Mouse (Mus musculus): ENCODE results near the gene Selp.
A peak's percentile ranks its signal among the peaks of the same experiment; 100 is the strongest.

Gene Selp

DNA sequence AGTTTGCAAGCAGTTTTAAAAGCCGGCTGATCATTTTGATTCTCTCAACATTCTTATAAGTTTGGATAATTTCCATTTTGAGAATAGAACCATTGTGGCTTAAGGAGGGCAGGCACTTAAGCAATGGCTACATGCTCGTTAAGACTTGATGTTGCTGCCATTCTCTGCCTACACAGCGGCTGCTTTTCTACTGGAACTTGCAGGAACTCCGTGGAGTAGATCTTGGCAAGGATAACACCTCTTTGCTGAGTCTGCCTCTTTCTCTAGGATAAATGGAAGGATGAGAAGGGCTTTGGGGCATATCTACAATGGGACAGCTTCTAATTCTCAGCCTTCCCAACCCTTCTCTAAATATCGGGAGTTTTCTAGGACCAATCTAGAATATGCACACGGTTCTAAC lies 583 bp downstream of the Selp start:
- no peak for DNase-seq (ENCODE audit: extremely low spot score, low read depth, low spot score)

DNA sequence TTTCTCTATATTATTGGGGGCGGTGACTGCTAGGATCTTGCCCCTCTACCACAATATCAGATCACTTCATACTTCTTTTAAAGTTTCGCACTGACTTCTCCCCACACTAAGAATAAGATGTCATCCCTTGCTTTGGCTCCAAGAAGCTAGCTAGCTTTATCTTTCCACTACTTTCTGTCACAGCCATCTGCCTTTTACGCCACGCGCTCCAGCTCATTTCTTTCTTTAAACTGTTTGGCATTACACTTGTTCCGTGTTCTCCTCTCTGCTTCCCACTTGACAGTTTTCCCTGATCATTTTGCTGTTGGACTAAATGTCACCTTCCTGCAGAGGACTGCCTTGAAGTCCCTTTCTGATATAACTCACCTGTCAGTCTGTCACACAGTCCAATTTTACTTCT lies 2.8 kb downstream of the Selp start:
- DNase-seq (ENCODE audit: extremely low spot score, low read depth, low spot score) = no peak

DNA sequence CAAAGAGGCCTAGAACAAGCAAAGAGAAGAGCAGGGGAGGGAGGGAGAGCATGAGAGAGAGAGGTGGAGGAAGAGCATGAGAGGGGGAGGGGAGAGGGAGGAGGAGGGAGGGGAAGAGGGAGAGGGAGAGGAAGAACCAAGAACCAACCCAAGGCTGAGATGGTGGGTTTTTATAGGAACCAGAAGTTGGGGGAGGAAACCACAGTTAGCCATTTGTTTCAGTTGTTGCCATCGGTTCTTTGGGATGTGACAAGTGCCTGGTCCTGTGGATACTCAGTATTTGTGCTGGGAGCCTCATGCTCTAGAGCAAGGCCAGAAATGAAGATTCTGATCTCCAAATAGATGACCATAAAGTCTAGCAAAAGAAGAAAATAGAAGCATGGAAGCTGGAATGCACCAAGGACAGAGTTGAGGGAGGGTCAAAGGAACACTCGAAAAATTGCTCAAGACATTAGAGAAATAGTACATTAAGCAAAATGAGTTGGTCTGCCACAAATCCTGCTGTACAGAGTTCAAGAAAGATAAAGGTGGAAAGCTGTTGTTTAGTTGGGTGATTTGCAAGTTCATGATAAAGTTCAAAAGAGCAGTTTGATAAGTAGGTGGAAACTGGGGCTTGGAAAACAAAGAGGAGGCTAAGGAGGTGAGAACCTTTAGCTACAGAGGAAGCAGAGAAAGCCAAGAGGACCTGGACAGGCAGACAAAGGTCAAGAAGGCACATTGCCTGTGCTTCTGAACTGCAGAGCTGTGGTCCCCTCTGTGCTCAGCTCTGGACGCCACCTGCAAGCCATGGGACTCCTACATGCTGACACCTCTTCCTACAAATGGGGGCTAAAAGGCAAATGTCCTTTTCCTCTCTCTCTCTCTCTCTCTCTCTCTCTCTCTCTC lies 5.1 kb downstream of the Selp start:
- no peak for DNase-seq (ENCODE audit: extremely low spot score, low read depth, low spot score)

DNA sequence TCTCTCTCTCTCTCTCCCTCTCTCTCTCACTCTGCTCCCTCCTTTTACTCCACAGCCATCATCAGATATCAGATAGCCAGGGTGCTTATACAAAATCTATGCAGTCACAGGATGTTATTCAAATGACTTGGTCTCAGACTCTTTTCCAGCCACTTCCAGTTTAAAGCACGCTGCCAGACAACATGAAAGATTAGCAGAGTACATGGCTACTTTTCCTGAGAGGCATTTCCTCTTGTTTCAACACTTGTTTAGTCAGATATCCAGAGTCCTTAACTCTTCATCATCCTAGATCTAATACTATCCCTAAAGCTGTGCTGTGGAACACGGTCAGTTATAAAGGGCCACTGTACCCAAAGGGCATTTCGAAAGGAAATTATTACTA lies 5.7 kb downstream of the Selp start:
- no peak for DNase-seq (ENCODE audit: extremely low spot score, low read depth, low spot score)

DNA sequence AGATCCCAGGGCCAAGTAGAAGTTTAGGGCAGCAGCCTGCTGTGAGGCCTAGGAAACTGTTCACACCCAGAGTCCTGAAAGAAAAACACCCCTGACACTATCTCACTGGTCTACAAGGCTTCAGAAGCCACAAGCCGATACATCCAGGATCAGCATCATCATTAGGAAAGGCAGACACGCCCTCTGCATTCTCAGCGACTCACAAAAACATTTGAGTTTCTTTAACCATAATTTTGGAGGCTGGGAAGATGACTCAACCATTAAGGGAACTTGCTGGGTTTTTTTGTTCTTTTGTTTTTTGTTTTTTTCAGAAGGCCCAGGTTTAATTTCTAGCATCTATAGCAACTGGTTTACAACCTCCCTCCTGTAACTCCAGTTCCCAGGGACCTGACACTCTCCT lies 8.8 kb downstream of the Selp start:
- DNase-seq (ENCODE audit: extremely low spot score, low read depth, low spot score) = no peak

DNA sequence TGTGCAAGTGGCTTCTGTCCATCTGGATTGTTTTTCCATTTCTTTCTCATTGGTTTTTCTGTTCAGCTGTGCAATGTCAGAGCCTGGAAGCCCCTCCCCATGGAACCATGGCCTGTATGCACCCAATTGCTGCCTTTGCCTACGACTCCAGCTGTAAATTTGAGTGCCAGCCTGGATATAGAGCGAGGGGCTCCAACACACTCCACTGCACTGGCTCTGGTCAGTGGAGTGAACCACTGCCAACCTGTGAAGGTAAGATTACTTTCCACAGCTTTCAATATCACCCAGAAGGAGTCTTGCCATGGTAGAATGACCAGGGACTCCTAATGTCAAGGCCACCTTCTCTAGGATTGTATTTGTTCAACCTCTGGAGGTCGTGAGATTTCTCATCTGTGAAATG lies 14.9 kb downstream of the Selp start:
- no peak for DNase-seq (ENCODE audit: extremely low spot score, low read depth, low spot score)

DNA sequence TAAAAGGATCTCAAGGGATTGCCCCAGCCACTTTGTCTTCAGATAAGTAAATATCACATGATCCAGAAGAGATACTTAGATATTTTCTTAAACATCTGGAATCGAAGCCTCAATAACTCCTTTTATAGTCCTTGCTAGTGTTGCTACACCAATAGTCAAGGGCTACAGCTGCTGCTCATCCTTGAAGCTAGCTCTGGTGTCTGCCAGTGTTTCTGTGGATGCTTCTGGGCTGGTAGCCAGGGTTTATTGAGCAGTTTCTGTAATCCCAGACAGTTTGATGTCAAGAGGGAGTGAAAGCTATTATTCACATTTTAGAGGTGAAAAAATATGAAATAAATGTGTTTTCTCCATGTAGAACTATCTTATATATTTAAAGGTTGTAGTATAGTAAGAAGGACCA lies 17.5 kb downstream of the Selp start:
- DNase-seq (ENCODE audit: extremely low spot score, low read depth, low spot score) = no peak

DNA sequence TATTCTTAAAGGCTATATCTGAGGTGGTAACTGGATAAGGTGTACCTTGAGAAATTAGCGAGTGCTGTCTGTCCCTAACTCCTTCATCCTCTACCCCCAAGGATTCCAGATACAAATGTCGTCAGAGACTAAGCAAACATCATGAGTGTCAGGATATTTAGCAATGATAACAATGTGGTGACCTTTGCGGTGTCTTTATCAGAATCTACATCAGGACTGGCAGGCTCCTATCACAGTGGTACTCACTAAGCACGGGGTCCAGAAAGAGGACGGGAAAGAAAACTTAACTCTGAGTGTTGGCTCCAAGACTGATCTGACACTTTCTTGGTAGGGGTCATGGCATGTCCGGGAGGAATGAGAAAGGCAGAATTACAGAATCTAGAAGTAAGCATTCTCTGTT lies 19.0 kb downstream of the Selp start:
- no peak for DNase-seq (ENCODE audit: extremely low spot score, low read depth, low spot score)

DNA sequence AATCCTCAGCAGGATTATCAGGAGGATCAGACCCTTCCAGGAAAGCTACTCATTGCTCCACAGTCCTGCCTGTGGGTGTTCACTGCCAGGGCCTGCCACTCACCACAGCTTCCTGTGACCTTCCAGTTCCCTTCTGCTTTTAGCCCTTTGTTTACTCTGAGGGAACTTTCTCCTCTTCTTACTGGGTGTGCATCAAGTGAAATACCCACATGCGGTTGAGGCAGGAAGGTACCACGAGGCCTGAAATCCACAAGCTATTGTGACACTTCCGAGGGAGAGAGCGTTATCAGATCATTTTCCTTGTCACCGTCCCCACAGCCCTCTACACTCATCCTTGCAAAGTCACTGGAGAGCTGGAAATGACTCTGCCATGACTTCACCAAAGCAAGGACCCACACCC lies 20.3 kb downstream of the Selp start:
- DNase-seq (ENCODE audit: extremely low spot score, low read depth, low spot score) = no peak

DNA sequence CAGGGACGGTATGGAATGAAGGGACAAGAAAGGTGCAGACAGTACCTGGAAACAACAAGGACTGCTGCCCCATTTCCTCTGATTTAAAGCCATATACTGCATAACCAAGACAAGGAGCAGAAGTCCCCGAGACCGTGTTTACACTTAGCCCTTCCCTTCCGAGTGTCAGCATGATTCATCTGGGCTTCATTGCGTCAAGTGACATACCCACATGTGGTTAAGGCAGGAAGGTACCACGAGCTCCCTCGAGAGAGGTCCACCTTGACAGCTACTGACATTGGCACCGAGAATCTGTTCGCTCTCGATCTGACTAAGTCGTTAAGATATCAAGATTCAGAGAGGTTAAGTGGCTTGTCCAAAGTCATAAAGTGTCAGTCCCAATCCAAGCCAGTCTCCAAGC lies 20.9 kb downstream of the Selp start:
- DNase-seq (ENCODE audit: extremely low spot score, low read depth, low spot score) = no peak

DNA sequence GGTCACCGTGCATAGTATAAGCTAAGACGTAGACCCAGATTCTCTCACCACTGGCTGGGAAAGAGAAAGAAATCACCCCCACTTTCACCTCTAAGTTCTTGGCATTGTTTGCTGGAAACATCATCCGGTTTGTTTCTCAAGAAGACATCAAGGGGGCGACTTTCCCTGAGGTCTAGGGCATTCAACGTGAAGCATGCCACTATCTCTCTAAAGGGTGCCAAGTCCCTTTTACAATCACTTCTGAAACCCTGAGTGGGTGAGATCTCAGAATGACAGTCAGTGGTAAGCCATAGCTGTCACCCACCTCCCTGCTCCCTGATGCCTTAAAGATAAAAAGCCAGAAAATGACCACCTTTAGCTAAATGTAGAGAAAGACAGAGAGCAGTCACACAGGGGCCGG lies 21.6 kb downstream of the Selp start:
- no peak for DNase-seq (ENCODE audit: extremely low spot score, low read depth, low spot score)

DNA sequence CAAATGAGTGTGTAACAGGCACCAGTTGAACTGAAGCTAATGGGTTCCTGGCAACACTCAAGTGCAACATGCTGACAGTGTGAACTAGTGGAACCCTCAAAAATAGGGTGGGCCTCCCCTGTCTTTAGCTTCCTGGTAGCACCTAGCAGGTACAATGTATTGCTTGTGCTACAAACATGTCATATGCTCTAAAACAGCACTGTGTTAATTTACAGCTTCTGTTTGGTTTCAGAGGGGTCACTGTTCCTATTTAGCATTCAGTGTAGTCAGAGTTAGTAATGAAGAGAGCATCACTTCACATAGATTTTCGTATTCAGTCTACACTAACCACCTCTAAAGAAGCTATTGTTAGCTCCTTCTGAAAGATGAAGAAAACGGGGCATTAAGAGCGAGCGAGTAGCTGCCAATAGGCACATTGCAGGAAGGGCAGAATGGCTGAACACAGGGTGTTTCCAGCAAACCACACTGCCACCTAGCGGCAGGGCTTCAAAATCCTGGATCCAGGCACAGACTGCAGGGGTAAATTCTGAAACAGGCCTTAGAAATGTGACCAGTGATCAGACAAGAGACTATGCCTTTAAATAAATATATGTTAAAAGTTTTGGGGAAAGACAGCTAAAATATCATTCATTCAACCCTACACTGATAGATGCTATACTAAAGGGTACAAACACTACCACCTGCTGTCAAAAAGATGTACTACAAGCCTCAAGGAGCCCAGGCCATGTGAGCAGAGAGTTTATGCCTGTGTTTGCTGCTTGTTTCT lies 23.5 kb downstream of the Selp start:
- peak; percentile 64 for DNase-seq (ENCODE audit: extremely low spot score, low read depth, low spot score)

DNA sequence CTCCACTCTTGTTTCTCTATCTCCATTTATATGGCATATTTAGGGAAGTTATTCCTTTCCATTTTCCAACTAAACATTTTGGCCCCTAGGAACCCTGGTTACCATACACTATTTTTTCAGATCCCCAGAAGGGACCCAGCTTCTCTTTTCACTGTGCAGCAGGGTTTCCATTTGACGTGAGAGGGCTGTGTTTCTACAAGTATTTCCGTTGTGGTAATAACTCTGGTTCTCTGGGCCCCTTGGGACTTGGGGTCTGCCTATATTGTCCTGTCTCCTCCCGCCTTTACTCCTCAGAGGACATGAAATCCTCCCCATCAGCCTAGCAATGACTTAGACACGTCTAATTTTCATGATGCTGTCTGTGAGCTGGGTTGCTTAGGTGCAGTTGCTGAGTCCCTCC lies 24.4 kb downstream of the Selp start:
- no peak for DNase-seq (ENCODE audit: extremely low spot score, low read depth, low spot score)

DNA sequence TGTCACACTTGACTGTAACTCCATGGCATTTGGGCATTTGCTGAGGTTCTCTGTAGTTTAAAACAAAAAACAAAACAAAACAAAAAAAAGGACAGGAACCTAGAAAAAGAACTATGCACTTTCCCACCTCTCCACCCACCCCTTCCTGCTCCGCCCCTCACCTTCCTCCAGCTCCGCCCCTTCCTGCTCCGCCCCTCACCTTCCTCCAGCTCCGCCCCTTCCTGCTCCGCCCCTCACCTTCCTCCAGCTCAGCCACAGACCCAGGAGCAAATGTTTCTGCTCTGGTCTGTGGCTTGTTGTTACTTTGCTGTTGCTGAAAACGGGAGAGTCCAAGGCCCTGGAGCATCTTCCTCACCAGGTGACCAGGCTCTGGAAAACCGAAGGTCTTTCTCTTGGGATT lies 34.0 kb downstream of the Selp start:
- DNase-seq (ENCODE audit: extremely low spot score, low read depth, low spot score) = no peak

DNA sequence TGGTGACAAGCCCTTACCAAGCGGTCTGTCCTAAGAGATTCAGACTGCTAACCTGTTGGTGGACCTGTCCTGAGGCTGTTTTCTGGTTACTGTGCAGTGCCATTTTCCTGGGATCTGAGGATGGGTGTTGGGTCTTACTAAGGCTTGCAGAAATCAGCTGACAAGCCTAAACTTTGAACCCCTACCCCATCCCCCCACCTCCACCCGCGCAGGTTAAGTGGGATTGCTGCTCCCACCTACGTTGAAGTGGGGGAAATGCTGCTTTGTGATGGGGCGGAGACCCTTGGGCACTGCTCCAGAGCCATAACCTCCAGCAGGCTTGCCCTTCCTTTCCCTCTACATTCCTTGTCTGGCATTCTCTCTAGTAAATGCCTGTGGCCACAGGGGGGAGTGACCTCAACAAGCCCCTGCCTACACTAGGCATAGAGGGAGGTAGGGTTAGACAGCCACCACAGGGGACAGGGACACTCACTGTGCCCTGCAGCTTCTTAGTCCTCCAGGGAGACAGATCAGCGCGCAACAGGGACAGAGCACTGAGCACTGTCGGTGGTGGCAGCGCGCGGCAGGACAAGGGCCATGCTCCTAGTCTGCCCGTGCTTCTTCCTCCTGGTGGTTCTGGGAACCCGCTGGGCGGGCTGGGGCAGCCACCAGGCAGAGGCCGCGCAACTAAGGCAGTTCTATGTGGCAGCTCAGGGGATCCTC lies 36.5 kb downstream of the Selp start, which contains the start of gene F5:
TSS of gene F5 (plus strand) at position 452 of the 702 bp plus-strand sequence.
- no peak for DNase-seq (ENCODE audit: extremely low spot score, low read depth, low spot score)

DNA sequence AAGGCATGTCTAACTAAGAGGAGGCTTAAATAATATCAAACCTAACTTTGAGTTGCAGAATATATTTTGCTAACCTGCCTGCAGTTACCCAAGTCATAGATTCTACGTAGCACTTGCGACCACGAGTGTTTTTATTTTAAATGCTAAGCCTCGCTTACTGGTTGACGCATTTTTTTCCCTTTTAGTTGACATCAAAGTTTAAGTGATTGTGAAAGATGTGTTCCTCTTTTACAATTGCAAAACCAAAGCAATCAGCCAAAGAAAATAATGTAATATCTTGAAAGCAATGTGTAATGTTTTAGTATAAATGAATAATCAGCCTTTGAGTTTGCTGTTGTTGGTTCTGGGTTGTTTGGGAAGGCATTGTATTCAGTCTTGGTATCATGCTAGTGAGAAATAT lies 37.8 kb downstream of the Selp start:
- no peak for DNase-seq (ENCODE audit: extremely low spot score, low read depth, low spot score)

DNA sequence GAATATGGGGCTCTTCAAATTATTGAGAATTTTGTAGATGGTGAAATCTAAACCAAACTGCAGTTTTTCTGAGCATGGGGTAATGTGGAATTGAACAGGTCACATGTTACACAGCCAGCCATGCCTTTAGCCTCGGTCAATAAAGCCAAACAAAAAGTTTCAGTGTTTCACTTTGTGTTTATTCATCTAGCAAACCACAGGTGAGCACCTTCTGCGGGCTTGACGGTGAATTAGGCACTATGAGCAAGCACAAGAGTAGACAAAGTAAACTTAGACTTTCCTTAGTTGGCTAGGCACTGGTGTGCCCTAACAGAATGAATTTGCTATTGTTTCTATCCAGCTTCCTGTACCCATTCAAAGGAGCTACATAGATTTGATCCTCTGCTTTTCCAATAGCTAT lies 39.9 kb downstream of the Selp start:
- DNase-seq (ENCODE audit: extremely low spot score, low read depth, low spot score) = no peak

DNA sequence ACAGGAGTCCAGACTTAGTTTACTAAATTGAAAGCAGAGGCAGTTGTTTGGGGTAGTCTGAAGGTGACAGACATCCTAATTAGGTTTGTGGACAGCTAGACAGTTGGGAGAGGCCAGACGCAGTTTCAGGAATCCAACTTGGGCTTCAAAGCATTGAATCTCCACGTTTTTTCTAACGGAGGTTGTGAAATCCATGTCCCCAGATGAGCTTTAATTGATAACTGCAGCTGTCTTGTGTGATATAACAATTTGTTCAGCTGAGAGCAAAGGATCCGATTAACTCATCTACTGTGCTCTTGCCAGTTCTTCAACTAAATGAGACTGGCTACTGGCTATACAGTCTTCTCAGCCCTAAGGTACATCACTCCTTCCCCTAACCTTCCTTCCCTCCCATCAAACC lies 43.5 kb downstream of the Selp start:
- no peak for DNase-seq (ENCODE audit: extremely low spot score, low read depth, low spot score)

DNA sequence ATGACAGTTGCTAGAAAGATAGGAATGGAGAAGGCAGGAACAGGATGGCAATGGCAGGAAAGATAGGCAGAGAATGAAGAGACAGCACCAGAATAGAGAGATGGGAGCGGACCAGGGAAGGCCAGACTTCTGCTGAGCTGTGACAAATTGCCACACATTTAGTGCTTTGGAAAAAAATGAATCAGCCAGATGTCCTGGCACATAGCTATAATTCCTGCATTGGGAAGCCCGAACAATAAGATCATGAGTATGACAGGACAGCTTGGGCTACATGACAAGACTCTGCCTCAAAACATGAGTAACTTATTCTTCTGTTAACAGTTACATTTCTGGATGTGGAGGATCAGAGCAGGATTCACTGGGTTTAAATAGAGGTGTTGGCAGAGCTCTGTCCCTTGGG lies 44.7 kb downstream of the Selp start:
- DNase-seq (ENCODE audit: extremely low spot score, low read depth, low spot score) = no peak

DNA sequence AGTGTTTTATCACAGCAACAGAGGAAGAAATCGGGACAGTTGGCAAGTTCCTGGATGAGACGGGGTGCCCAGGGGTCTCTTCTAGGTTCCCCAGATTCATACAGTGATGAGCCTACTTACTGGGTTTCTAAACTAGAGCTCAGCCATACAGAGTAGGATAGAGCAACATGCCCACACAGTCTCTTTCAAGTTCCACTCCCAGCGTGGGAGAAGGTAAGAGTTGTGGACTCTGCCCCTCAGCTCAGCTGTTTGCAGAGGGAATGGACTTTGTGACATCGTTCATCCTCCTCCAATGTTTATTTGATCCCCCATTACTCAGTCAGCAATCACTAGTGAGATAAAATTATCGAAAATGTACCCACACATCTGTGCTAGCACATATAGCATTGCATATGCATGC lies 47.7 kb downstream of the Selp start:
- DNase-seq (ENCODE audit: extremely low spot score, low read depth, low spot score) = no peak

DNA sequence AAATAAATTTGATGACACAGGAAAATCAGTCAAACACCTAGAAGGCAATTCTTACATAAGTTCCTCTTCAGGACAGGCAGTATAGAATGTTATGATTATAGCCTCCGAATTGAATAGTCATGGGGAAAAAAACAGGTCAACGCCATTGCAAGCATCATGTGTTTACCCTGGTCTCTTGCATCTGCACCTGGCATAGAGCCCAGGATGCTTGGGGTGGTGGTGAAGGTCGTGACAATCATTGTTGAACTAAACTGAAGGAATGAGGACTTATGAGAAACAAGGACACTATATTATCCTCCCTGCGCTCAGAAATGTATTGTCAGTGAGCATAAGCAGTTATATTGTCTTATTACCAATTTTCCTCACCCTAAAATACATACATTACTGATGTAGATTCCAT lies 53.8 kb downstream of the Selp start:
- DNase-seq (ENCODE audit: extremely low spot score, low read depth, low spot score) = no peak

DNA sequence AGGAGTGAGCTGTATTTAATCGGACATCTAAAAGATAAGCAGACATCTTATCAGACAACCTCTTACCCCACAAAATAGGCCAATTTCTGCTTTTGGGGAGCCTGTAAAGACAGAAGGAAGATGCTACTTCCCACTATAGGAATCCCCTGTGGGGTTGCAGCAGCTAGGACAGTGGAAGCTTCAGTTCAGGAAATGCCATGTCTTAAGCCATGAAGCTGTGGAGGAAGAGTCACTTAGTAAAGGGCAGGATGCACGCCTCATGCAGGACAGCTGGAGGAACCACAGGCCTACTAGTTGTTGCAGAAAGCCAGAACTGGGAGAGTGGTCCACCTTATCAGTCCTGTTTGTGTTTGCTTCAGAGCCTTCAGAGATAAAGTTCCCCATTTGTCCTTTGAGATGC lies 55.4 kb downstream of the Selp start:
- DNase-seq (ENCODE audit: extremely low spot score, low read depth, low spot score) = no peak

Measured in hindlimb bud, embryonic 11.5 days (tissue).